Mouse (Mus musculus) bone marrow, adult 2 months (tissue): ENCODE results near the gene Arhgef11.

Experiments
- CTCF ChIP-seq: fragments of 200-500 bp; IDR thresholded peaks from 2 replicates; pipeline ENCODE4 v1.5.1; 2011; ENCODE audit warnings: low read length, control low read depth; ENCODE audit not compliant: control insufficient read depth, insufficient read depth
- POLR2A ChIP-seq: fragments of 200-500 bp; IDR thresholded peaks from 2 replicates; pipeline ENCODE4 v1.6.1; 2011; ENCODE audit warnings: low read depth, mild to moderate bottlenecking, control low read depth, low read length, borderline replicate concordance; ENCODE audit not compliant: control insufficient read depth

DNA sequence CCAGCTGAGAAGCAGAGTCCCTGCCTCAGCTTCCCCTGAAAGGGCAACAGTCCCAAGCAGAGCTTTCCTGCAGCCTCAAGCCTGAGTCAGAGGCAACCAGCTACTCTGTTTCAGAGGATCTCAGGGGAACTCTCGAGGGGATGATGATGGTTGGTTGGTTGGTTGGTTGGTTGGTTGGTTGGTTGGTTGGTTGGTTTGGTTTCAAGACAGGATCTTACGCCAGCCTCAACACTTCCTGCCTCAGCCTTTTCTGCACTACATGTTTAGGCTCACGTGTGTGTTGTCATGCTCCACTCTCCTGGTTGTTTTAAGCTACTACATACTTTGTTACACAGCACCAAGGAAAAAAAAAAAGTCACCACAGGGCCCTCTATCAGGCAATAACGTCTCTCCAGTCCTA, 126.6 kb downstream of the Arhgef11 start:
- TF ChIP-seq CTCF (no peak), POLR2A (no peak)
